In the genomic region with DNA sequence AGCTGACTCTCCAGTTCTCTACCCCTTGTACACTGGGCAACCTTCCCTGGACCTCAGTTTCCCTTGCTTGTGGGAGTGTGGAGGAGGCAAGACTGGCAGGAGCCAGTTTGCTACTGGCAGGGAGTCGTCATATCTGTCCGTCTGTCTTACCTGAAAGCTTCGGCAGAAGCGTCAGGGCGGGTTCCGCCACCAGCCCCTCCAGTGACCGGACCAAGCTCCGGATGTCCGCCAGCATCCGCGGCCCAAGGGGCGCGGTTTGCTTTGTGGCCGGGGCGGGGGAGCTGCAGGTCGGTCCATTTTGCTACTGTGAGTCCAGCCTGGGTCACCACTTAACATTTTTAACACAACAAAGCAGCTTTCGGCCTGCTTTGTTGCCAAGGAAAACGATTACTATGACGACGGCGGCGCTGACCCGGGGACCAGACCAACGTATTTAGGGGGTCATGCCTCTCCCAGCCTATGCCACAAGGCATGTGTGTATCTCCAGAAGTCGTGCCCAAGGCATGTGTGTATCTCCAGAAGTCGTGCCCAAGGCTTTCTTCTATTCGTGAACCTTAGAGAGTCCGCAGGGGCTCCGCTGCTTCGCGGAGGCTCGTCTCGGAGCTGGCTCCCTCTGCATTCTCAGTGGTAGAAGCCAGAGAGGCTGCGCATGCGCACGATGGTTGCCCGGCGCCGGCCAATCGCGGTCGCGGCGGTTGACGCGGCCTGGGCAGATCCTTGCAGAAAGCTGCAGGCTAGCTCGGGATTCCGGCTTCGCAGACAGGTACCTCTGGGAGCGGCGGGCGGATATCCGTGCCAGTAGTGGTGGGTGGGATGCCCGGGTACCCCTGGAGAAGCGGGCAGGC, we compare ENCODE assay signal across 8 mouse cellular contexts. TPM values are rescaled to one million over a fixed set of nuclear protein-coding genes. Genes with fewer than 3 reads are reported as not detected.
DNase-seq lines count a peak whose midpoint lies in the region; ATAC-seq lines count a peak whose summit lies in the region.

A gene (minus strand): TSS at position 426 of the 845 bp plus-strand sequence.
A gene (plus strand): TSS at position 669 of the 845 bp plus-strand sequence.

- peak within 1 kb of the TSS; percentile 98 for H3K27ac ChIP-seq in hindbrain, embryonic 16.5 days (ENCODE audit: low read depth, low read length)
- peak within 1 kb of the TSS; percentile 93 for H3K27ac ChIP-seq in macrophage

- peaks cover 5% of the 10 kb centered on the region for H3K4me1 ChIP-seq in hindbrain, embryonic 16.5 days (ENCODE audit: control insufficient read depth, insufficient read depth, low read depth, low read length)

- peaks cover 5% of the 10 kb centered on the region for H3K36me3 ChIP-seq in hindbrain, embryonic 16.5 days (ENCODE audit: control insufficient read depth, insufficient read depth, low read length)
- H3K36me3 ChIP-seq in macrophage (ENCODE audit: inconsistent target), result no peaks in the 10 kb centered on the region

- ATAC-seq in hindbrain, embryonic 16.5 days, result peak; percentile 92

- no peaks in the 10 kb centered on the region for H3K79me2 ChIP-seq in macrophage (ENCODE audit: inconsistent target)

- H3K27me3 ChIP-seq in hindbrain, embryonic 16.5 days (replicated peaks; ENCODE audit: control insufficient read depth, insufficient read depth, low read length), result no peaks in the 10 kb centered on the region

- peak within 1 kb of the TSS; percentile 94 for H3K4me2 ChIP-seq in hindbrain, embryonic 16.5 days (ENCODE audit: low read length)

- peak within 1 kb of the TSS; percentile 86 for H3K9ac ChIP-seq in hindbrain, embryonic 16.5 days (ENCODE audit: low read depth, low read length)

- DNase-seq in R1 (ENCODE audit: low read depth, low spot score), result peak; percentile 94
- DNase-seq in cerebellum, postnatal 25 days, result peak; percentile 98 to 99
- peak; percentile 96 to 98 for DNase-seq in frontal cortex, postnatal 36 days (ENCODE audit: low spot score in 2 of 2)
- DNase-seq in left cerebral cortex, adult 18-20 months (ENCODE audit: low spot score in 2 of 2), result peak; percentile 94 to 96
- peak; percentile 95 for DNase-seq in right cerebral cortex, adult 18-20 months
- DNase-seq in urinary bladder, postnatal 10 days (ENCODE audit: low spot score), result peak; percentile 89

- peak within 1 kb of the TSS; percentile 92 for H3K4me3 ChIP-seq in hindbrain, embryonic 16.5 days (ENCODE audit: low read length)
- peak within 1 kb of the TSS; percentile 57 for H3K4me3 ChIP-seq in macrophage (ENCODE audit: inconsistent target)

- under 1% methylated on average over 55 of the region's 55 CpGs for WGBS in hindbrain, embryonic 16.5 days
- WGBS in macrophage (ENCODE audit: missing documents), result 1% methylated on average over 55 of the region's 55 CpGs

- H3K9me3 ChIP-seq in hindbrain, embryonic 16.5 days (ENCODE audit: control insufficient read depth, low read length), result no peaks in the 10 kb centered on the region

RNA-seq across cellular contexts. Expression of the first gene that starts in this region (rescaled TPM):
- polyA plus RNA-seq in hindbrain, embryonic 16.5 days (2015; fragmentation: Nextera tagmentation; extraction: Ambion mirVana), result 3.0 and 3.5 TPM in 2 replicates
- 10 to 100 TPM in 1 of 2 experiments, 1 to 10 TPM in 1; 9.3 to 10.0 TPM for total RNA-seq in left cerebral cortex, adult 18-20 months (2021)
- total RNA-seq in macrophage (2018; cell fraction: chromatin; rRNA removed), result 10 to 100 TPM in 8 of 26 experiments, 1 to 10 TPM in 17, under 1 TPM in 1; 0.90 to 18.2 (median 6.5) TPM
- total RNA-seq in macrophage (2018; cell fraction: cytosol; rRNA removed), result under 1 TPM in 24 of 26 experiments, not detected in 2; 0.04 to 0.82 (median 0.24) TPM
- total RNA-seq in macrophage (2018; cell fraction: nucleus; rRNA removed), result 10 to 100 TPM in 2 of 26 experiments, 1 to 10 TPM in 19, under 1 TPM in 5; 0.29 to 11.5 (median 2.8) TPM
- 0.34 to 1.0 TPM in 2 of 3 replicates, not detected in the other for polyA plus RNA-seq in macrophage (2018)

RNA-seq across cellular contexts. Expression of the second gene that starts in this region (rescaled TPM):
- 93.8 and 101 TPM in 2 replicates for polyA plus RNA-seq in hindbrain, embryonic 16.5 days (2015; fragmentation: Nextera tagmentation; extraction: Ambion mirVana)
- total RNA-seq in left cerebral cortex, adult 18-20 months (2021), result 10 to 100 TPM; 42.4 to 47.0 TPM
- total RNA-seq in macrophage (2018; cell fraction: chromatin; rRNA removed), result 1 to 10 TPM in 18 of 26 experiments, not detected in 8; 1.1 to 4.9 (median 2.0) TPM
- total RNA-seq in macrophage (2018; cell fraction: cytosol; rRNA removed), result 10 to 100 TPM in 18 of 26 experiments, 1 to 10 TPM in 8; 6.7 to 17.0 (median 11.4) TPM
- 1 to 10 TPM in 24 of 26 experiments, under 1 TPM in 2; 0.75 to 5.7 (median 3.2) TPM for total RNA-seq in macrophage (2018; cell fraction: nucleus; rRNA removed)
- polyA plus RNA-seq in macrophage (2018), result 11.0 to 24.8 TPM (median 14.4 TPM) in 3 replicates

Comparison
In these comparisons a context has a peak if more than half of its experiments do, and no peak if none do; other contexts are left out.
1. Peak in every context shown above with its lines: DNase-seq, ATAC-seq, H3K4me3 ChIP-seq and H3K27ac ChIP-seq.